In genomic region chr7:42454640-42455039, GRCm38 (mm10) we compare ENCODE assay signal across 37 mouse cellular contexts. TPM values are rescaled to one million over a fixed set of nuclear protein-coding genes. Genes with fewer than 3 reads are reported as not detected.
DNase-seq lines count a peak whose midpoint lies in the region; ATAC-seq and TF ChIP-seq lines count a peak whose summit lies in the region.
"Had no signal": no experiment of that assay in that cellular context is flagged by ENCODE, and none has a peak within 500 bp of the region (broad histone marks: within the 10 kb centered on the region; RNA-seq: fewer than 3 reads in every experiment).

No protein-coding gene starts in this region.

- no peak overlapping the region for H3K4me2 ChIP-seq in kidney, embryonic 14.5 days (replicated peaks; ENCODE audit: low read depth, low read length)
- no peak overlapping the region for H3K4me2 ChIP-seq in heart, embryonic 12.5 days
- H3K4me2 ChIP-seq: forebrain, embryonic 13.5 days; heart, embryonic 11.5 days; heart, embryonic 15.5 days; hindbrain, embryonic 14.5 days had no signal

- H3K36me3 ChIP-seq in ES-Bruce4 (ENCODE audit: control insufficient read depth, insufficient read depth, low read length, poor library complexity, severe bottlenecking), result no peaks in the 10 kb centered on the region
- no peaks in the 10 kb centered on the region for H3K36me3 ChIP-seq in kidney, embryonic 14.5 days (ENCODE audit: control insufficient read depth, insufficient read depth, low read length)
- H3K36me3 ChIP-seq in heart, embryonic 12.5 days, result no peaks in the 10 kb centered on the region
- H3K36me3 ChIP-seq: forebrain, embryonic 10.5 days; heart, embryonic 15.5 days; hindbrain, embryonic 10.5 days had no signal

- H3K9ac ChIP-seq in ES-Bruce4 (ENCODE audit: low read depth, poor library complexity, severe bottlenecking), result no peak overlapping the region
- H3K9ac ChIP-seq in kidney, embryonic 14.5 days (ENCODE audit: low read depth, low read length), result no peak overlapping the region
- no peak overlapping the region for H3K9ac ChIP-seq in heart, embryonic 12.5 days
- H3K9ac ChIP-seq: forebrain, embryonic 13.5 days; heart, embryonic 15.5 days; hindbrain, embryonic 14.5 days had no signal

- WGBS in kidney, embryonic 14.5 days, result 59% methylated on average over 4 of the region's 4 CpGs
- 62% methylated on average over 4 of the region's 4 CpGs for WGBS in heart, embryonic 12.5 days

- no peak for TF ChIP-seq POLR2A in ES-Bruce4 (IDR thresholded peaks at IDR 0.05; ENCODE audit: insufficient read depth, low read length)

- H3K9me3 ChIP-seq in ES-Bruce4 (replicated peaks; ENCODE audit: control insufficient read depth, insufficient read depth, low read length, poor library complexity, severe bottlenecking), result no peaks in the 10 kb centered on the region
- H3K9me3 ChIP-seq in kidney, embryonic 14.5 days (ENCODE audit: control insufficient read depth, low read length), result peaks cover 4% of the 10 kb centered on the region
- H3K9me3 ChIP-seq in heart, embryonic 12.5 days (replicated peaks), result peaks cover 39% of the 10 kb centered on the region
- H3K9me3 ChIP-seq: heart, embryonic 15.5 days had no signal

- TF ChIP-seq EP300 in ES-Bruce4 (IDR thresholded peaks at IDR 0.05; ENCODE audit: insufficient read depth, low read depth, low read length), result no peak

- TF ChIP-seq CTCF in ES-Bruce4 (IDR thresholded peaks at IDR 0.05; ENCODE audit: low read depth, low read length), result peak; percentile 7

- H3K27me3 ChIP-seq in ES-Bruce4 (ENCODE audit: control insufficient read depth, insufficient read depth, low read length, poor library complexity, severe bottlenecking), result no peaks in the 10 kb centered on the region
- no peaks in the 10 kb centered on the region for H3K27me3 ChIP-seq in kidney, embryonic 14.5 days (ENCODE audit: control insufficient read depth, insufficient read depth, low read length)
- no peaks in the 10 kb centered on the region for H3K27me3 ChIP-seq in heart, embryonic 12.5 days (replicated peaks)
- H3K27me3 ChIP-seq: forebrain, embryonic 13.5 days; heart, embryonic 15.5 days; Patski had no signal

- H3K4me1 ChIP-seq in ES-Bruce4 (ENCODE audit: control insufficient read depth, insufficient read depth, low read length), result no peaks in the 10 kb centered on the region
- no peaks in the 10 kb centered on the region for H3K4me1 ChIP-seq in kidney, embryonic 14.5 days (ENCODE audit: control insufficient read depth, insufficient read depth, low read length)
- no peaks in the 10 kb centered on the region for H3K4me1 ChIP-seq in heart, embryonic 12.5 days (replicated peaks)
- H3K4me1 ChIP-seq: forebrain, embryonic 10.5 days; forebrain, embryonic 13.5 days; heart, embryonic 15.5 days; hindbrain, embryonic 10.5 days had no signal

- no peak overlapping the region for H3K27ac ChIP-seq in ES-Bruce4 (ENCODE audit: insufficient read depth, low read length)
- no peak overlapping the region for H3K27ac ChIP-seq in kidney, embryonic 14.5 days (ENCODE audit: low read depth, low read length)
- no peak overlapping the region for H3K27ac ChIP-seq in heart, embryonic 12.5 days (ENCODE audit: poor library complexity, severe bottlenecking)
- H3K27ac ChIP-seq: forebrain, embryonic 10.5 days; forebrain, embryonic 13.5 days; gastrocnemius, adult 2 months; heart, embryonic 15.5 days; hindbrain, embryonic 10.5 days; hindbrain, embryonic 14.5 days; hindbrain, postnatal 0 days had no signal

- peak; percentile 21 for DNase-seq in 416B (ENCODE audit: low read depth)
- DNase-seq in NIH3T3 (ENCODE audit: low read depth), result peak; percentile 7
- peak; percentile 81 for DNase-seq in ZHBTc4 (ENCODE audit: low read depth, low spot score)
- no peak for DNase-seq in layer of hippocampus, adult 18-20 months (ENCODE audit: low spot score in 2 of 2)
- DNase-seq: adrenal gland, postnatal 25 days; cerebellum, adult 11-12 months; cerebellum, adult 8-10 months; cerebellum, postnatal 36 days; gastrocnemius, adult 2 months; gastrocnemius, postnatal 14 days; heart, adult 11 months; heart, postnatal 10 days; heart, postnatal 36 days; kidney, adult 18-20 months had no signal

- no peak overlapping the region for H3K4me3 ChIP-seq in ES-Bruce4 (ENCODE audit: low read depth, low read length)
- no peak overlapping the region for H3K4me3 ChIP-seq in kidney, embryonic 14.5 days (ENCODE audit: low read length)
- H3K4me3 ChIP-seq in heart, embryonic 12.5 days, result no peak overlapping the region
- H3K4me3 ChIP-seq: forebrain, embryonic 10.5 days; forebrain, embryonic 13.5 days; gastrocnemius, adult 2 months; heart, embryonic 15.5 days; hindbrain, embryonic 10.5 days had no signal

- ATAC-seq in kidney, embryonic 14.5 days (ENCODE audit: low FRiP score, low TSS enrichment), result no peak
- no peak for ATAC-seq in heart, embryonic 12.5 days (ENCODE audit: insufficient number of reproducible peaks, low FRiP score)
- ATAC-seq: CD4-positive, CD25-positive, alpha-beta regulatory T cell, adult 4 months; forebrain, embryonic 13.5 days; forebrain, embryonic 16.5 days; hindbrain, postnatal 0 days; inflammation-experienced regulatory T-cells, adult 6 months; intestine, embryonic 16.5 days; Patski had no signal

RNA-seq across cellular contexts. Expression of gene 4933421I07Rik, which starts 6.7 kb away (rescaled TPM):
- polyA plus RNA-seq in ES-Bruce4 (2011; ENCODE audit: insufficient read depth, insufficient read length, low read depth, missing spikeins), result not detected in 2 replicates
- polyA plus RNA-seq in kidney, embryonic 14.5 days (2014; fragmentation: Nextera tagmentation; extraction: Ambion mirVana), result not detected in 2 replicates
- polyA plus RNA-seq in heart, embryonic 12.5 days (2016; fragmentation: Nextera tagmentation; extraction: Ambion mirVana), result not detected in 2 replicates
- total RNA-seq in layer of hippocampus, adult 18-20 months (2021), result not detected
- total RNA-seq: adrenal gland, adult 18-20 months; adrenal gland, postnatal 25 days; gastrocnemius, adult 2 months; gastrocnemius, postnatal 14 days; gastrocnemius, postnatal 4 days; heart, adult 8-10 months; heart, postnatal 10 days; heart, postnatal 36 days; hindbrain, postnatal 0 days had no signal
- polyA plus RNA-seq: brain, embryonic 14.5 days; C2C12; CD4-positive, CD25-positive, alpha-beta regulatory T cell, adult 4 months; cortical plate, adult 2 months; embryonic facial prominence, embryonic 11.5 days; embryonic facial prominence, embryonic 14.5 days; forebrain, embryonic 10.5 days; forebrain, embryonic 13.5 days; forebrain, embryonic 16.5 days; heart, embryonic 11.5 days; heart, embryonic 15.5 days; hindbrain, embryonic 10.5 days; hindbrain, embryonic 14.5 days; hindbrain, postnatal 0 days; inflammation-experienced regulatory T-cells, adult 6 months; intestine, embryonic 16.5 days; Patski had no signal

RNA-seq across cellular contexts. Expression of gene Zfp141, which starts 50.9 kb away (rescaled TPM):
- 31.9 and 37.8 TPM in 2 replicates for polyA plus RNA-seq in ES-Bruce4 (2011; ENCODE audit: insufficient read depth, insufficient read length, low read depth, missing spikeins)
- polyA plus RNA-seq in kidney, embryonic 14.5 days (2014; fragmentation: Nextera tagmentation; extraction: Ambion mirVana), result 9.1 and 13.7 TPM in 2 replicates
- 6.3 and 6.6 TPM in 2 replicates for polyA plus RNA-seq in heart, embryonic 12.5 days (2016; fragmentation: Nextera tagmentation; extraction: Ambion mirVana)
- 10 to 100 TPM; 19.0 to 20.8 TPM for total RNA-seq in layer of hippocampus, adult 18-20 months (2021)

Comparison
In these comparisons a context has a peak if more than half of its experiments do, and no peak if none do; other contexts are left out.
1. DNase-seq: peak in 416B (single experiment), NIH3T3 (single experiment) and ZHBTc4 (single experiment); none in layer of hippocampus, adult 18-20 months (0 of 2).